Mouse (Mus musculus) heart, postnatal 4 days (tissue): ENCODE measurements at regions not wholly inside any gene's neighbourhood (a gene's known extent, or its start where the extent isn't known, plus 50 kb on each side); places are given as distances from the start of the nearest gene placed in this dataset.

Experiments used
- DNase-seq: peaks from one replicate; pipeline ENCODE4 v3.0.0; 2021

GRCm38 (mm10) chr3:39575200-39575599 lies 688.5 kb downstream of the Fat4 start:
- DNase-seq = no peak

- no peak for DNase-seq
Measured at GRCm38 (mm10) chr3:39591312-39591711, 704.6 kb downstream of the Fat4 start.

DNA sequence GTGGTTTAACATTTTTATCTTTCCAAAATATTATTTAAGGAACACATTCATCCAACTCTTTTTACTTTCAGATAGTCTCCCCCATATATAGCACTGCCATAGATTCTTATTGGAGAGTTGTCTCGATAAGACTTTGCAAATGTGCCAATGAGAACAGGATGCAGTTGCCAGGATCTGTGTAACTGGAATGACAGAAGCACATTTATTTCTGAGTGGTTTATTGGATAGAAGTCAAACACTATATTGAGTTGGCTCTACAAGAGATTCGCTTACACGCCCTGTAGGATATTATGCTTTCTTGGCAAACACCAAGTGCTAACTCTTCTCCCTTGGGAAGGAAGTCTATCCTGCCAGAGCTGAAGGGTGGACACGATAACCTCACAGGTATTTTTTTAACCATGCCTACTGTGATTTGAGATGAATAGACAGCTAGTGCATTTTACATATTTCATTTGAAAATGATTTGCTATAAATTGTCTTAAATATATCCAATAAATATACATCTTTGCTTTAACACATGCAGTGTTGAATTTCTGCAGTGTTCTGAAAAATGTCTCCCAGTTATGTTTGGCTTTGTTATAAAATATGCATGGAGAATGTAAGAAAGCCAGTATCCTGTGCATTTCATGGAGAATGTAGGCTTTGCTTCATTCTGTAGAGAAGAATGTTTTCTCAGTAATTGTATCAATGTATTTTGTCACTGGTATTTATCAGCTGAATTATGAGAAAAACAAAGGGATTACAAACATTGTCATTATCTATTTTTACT lies 705.8 kb downstream of the Fat4 start:
- DNase-seq = no peak

DNA sequence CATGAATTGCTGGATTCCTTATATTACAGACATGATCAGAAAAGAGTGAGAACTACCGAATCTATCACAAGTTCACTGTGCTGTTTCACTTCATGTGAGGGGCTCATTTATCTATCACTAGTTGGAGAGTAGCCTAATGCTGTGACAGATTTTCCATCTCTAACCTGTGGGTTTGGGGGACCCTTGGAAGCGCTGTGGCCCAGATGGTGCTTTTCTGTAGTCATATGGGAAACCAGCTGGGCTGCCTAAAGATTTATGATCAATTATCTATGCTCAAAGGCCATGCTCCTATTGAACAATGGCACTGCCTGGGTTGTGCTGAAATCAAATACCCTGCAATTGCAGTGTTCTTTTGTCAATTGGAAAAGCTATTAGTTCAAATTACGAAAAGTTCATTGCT lies 723.2 kb downstream of the Fat4 start:
- no peak for DNase-seq

DNA sequence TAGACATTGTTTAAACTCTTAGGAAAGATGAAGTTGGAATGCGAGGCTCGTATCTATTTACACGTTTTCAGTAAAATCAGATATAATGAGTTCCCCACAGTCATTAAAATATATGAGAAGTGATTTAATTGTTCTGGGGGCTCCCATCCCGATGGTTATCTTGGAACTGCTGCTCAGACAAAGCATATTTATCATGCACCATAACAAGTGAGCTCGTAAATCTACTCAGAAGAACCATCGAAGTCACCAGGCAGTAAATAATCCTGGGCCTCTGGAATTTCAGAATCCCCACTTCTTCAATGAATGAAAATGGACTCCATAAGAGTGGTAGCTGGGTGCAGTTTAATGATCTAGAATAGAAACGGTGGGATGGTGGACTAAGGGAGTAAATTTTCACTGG lies 725.7 kb downstream of the Fat4 start:
- DNase-seq = no peak

- DNase-seq = no peak
Measured at GRCm38 (mm10) chr3:39637924-39638323, 751.2 kb downstream of the Fat4 start.

DNA sequence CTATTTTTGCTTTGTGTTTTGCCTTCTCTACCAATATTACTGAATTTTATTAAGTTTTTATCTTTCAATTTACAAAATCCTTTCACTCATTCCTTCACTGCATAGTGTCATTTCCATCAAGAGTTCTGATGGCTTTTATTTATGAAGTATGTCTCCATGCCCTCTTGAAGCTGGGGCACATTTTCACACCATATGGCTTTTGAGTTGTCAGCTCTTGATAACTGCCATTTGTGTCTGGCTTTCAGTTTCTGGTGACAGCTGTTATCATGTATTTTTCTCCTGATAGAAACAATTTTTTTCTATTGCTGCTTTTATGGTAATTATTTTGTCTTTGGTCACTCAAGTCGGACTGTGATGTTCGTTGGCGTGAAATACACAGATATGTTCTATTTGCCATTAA lies 756.5 kb downstream of the Fat4 start:
- no peak for DNase-seq

- no peak for DNase-seq
Measured at GRCm38 (mm10) chr3:39666817-39667216, 780.1 kb downstream of the Fat4 start.

- DNase-seq = no peak
Measured at GRCm38 (mm10) chr3:39669145-39669544, 782.4 kb downstream of the Fat4 start.

DNA sequence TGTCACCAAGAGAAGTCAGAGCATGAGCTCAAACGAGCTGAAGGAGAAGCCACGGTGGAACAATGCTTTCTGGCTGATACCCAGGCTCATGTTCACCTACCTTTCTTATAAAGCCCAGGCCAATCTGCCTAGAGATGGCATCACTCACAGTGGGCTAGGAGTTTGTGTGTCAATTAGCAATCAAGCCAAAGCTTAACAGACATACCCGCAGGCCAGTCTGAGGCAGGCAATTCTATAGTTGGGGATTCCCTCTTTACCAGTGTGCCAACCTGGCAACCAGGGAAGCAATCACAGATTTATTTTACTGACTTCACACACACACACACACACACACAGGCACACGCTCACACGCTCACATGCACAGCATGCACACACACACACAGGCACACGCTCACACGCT lies 787.3 kb downstream of the Fat4 start:
- DNase-seq = no peak

GRCm38 (mm10) chr3:39674927-39675326 lies 788.2 kb downstream of the Fat4 start:
- DNase-seq = no peak

DNA sequence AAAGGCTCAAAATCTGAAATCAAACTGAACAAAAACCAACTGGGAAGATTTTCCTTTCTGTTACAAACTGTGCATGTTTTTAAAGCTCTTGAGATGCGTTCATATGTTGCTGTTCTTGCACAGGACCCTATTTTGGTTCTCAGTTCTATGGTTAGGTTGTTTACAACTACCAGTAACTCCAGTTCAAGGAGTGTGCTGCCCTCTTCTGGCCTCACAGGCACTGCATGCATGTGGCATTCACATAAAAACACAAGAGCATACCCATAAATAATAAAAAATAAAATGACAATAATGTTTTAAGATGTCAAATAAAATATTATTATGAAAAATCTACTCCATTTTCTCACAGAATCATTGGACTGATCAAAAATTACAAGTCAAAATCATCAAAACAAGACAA lies 818.9 kb downstream of the Fat4 start:
- DNase-seq = no peak

DNA sequence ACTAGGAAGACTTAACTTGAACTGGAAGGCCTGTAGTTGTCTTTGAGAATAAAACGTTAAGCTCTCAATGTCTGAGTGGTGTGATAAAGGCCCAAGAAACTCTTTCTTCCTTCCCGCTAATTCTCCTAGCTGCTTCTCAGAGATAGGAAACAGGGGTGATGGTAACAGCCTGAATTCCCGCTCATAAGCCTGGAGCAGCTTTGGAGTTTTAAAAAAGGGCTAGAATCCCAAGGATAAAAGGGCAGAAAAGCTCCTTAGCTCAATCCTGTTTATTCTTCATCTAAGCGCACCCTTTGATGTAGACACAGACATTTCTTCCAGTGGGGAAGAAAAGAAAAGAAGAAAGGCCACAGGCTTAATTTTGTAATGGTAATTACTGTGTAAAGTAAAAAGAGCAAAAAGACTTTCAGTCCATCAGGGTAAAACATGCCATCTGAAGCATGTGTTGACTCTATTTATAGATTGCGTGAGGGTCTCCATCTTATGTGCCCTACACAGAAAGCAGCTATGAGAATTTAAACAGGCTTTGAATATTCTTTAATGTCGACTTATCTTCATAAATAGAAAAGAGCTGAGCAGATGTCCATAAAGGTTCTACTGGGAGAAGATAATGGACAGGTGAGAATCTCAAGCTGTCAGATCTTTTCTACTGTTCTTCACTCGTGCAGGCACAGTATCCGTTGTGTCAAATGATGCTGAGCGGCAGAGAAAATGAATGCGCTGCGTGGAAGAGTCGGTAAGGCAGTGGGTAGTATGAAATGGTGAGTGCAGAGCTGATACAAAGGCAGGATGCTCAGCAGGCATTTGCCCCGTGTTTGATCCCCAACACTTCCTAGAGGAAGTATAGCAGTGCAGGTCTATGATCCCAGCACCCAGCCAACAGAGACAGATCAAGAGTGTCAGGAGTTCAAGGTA lies 818.0 kb upstream of the Intu start:
- DNase-seq = no peak

DNA sequence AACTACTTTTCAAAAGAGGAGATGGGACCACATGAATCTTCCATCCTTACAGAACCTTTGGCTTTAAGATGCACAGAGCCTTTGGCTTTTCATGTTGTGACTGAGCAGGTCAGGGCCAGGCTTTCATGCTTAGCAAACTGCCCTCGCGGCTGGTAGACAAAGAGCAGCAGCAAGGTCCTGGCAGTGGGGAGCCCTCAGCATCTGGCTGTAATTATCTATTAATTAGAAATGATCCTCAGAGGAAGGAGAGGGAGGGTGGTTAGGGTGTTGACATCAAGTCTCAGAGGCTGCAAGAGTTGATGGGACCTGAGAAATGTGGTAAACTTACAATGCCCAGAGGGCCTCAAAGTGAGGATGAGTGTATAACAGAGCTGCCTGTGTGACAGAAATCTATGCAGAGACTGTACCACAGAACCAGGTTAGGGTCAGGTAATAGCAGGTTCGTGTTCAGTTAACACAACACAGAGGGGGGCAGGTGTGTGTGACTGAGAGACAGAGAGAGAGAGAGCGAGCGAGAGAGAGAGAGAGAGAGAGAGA lies 817.0 kb upstream of the Intu start:
- DNase-seq = no peak

- peak; percentile 26 for DNase-seq
Measured at GRCm38 (mm10) chr3:39718946-39719545, 812.0 kb upstream of the Intu start.

GRCm38 (mm10) chr3:39725755-39726154 lies 805.3 kb upstream of the Intu start:
- DNase-seq = no peak

DNA sequence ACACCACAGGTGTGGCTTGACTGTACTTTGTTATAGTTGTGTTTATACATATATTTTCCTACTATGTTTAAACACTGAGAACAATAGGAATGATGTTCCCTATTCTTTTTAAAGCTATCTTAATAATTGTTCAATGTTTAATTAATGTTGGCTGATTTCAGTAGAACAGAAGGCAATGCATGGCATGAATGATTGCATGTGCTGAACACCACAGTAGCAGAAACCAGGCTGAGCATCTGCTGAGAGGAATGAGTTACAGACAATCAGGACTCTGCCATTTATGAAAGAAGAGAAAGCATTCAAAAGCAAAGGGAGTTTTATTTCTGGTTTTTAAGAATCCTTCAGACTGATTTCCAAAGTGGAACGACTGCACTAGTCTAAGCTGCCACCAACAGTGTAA lies 794.4 kb upstream of the Intu start:
- no peak for DNase-seq

DNA sequence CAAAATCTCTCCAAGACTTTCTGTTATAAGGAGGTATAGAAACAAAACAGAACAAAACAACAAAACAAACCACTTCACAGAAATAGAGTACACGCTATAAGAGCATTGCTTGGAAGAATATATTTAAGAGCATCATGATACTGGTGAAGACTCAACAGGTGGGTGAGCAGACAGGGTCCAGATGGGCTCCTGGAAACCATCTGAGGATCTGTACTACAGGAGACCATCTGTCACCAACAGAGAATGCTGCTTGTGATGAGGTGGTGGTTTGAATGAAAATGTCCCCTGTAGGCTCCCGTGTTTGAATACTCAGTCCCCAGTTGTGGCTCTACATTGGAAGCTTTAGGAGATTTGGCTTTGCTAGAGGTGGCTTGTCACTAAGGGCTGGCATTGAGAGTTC lies 785.1 kb upstream of the Intu start:
- DNase-seq = no peak

DNA sequence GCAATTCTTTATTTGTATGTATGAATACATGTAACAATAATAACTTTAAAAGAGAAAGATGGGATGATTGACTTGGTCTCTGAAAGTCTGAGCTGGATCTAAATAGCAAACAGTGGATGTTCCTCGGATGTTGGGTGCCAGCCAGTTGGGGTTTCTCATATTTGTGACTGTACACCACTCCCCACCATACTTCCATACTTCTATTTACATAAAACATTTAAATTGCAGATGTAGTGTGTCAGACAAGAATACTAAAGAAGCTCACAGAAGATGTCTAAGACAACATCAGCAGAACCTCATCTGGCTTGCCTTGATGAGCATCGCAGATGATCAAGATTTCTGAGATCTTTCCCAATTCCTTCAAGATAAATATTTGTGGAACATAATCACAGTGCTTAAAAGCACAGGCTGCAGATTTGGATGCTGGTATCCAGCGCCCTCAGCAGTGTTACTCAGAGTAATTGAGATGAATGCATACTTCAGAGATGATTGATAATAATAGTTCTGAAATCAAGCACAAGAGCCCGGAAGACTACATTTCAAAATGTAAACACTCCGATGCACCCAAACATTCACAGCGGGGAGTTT lies 762.0 kb upstream of the Intu start:
- no peak for DNase-seq

DNA sequence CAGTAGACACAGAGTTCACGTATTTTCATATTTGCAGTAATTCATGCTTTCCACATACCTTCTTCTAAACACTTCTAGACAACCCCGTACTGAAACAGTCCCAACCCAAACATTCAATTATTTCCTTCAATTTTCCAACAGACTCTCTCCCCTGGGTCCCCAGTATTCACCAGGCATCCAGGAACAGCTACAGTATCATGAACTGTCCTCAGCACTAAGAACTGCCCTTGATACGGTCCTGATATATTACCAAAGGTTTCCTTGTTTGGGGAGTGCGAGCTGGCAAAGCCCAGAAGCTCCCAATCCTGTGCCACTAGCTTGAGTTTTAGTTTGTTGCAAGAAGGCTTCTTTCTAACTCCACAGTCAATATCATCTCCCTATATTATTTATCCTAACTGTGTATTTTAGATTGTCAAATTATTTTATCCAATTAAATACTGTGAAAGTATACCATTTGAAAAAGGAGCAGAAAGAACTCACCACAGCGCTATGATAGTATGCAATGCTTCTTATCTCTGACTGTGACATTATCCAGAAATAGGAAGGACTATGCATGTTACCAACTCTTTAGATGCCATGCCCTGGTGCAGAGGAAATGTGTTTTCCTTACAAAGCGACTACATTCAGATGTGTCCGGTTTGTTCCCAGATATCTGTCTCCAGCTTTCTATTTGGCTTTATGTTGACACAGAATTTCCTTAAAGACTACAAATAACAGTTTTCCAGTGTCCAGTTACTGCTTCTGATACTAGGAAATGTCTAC lies 754.6 kb upstream of the Intu start:
- no peak for DNase-seq

GRCm38 (mm10) chr3:39779690-39780218 lies 751.3 kb upstream of the Intu start:
- DNase-seq = no peak

- no peak for DNase-seq
Measured at GRCm38 (mm10) chr3:39780270-39780669, 750.8 kb upstream of the Intu start.
